Mouse (Mus musculus) liver, embryonic 14.5 days (tissue): ENCODE results near the gene Nme6.

Experiments
- CTCF ChIP-seq: IDR thresholded peaks from 2 replicates; pipeline ENCODE4 v1.5.1; 2016; ENCODE audit warnings: antibody characterized with exemption, low read depth, control low read depth
- EP300 ChIP-seq: IDR thresholded peaks from 2 replicates; pipeline ENCODE4 v1.6.1; 2016; ENCODE audit warnings: antibody characterized with exemption, low read depth

GRCm38 (mm10) chr9:109862397-109863044, 30.0 kb downstream of the Nme6 start:
- peak; percentile 95 for TF ChIP-seq CTCF
- TF ChIP-seq EP300, result no peak
